Mouse (Mus musculus): ENCODE measurements at regions not wholly inside any gene's neighbourhood (a gene's known extent, or its start where the extent isn't known, plus 50 kb on each side); places are given as distances from the start of the nearest gene placed in this dataset.

- no peaks in the 10 kb centered on the region for H3K36me3 ChIP-seq (ENCODE audit: control insufficient read depth, insufficient read depth, low read length)
- H3K4me3 ChIP-seq (ENCODE audit: low read length): no peak overlapping the region
- H3K4me1 ChIP-seq (replicated peaks; ENCODE audit: control insufficient read depth, insufficient read depth, low read length): no peaks in the 10 kb centered on the region
- ATAC-seq (ENCODE audit: low read depth): no peak
- H3K4me2 ChIP-seq (ENCODE audit: low read depth, low read length): no peak overlapping the region
- no peak overlapping the region for H3K27ac ChIP-seq (ENCODE audit: low read length)
- WGBS: 76% methylated on average over 5 of the region's 5 CpGs
- no peak overlapping the region for H3K9ac ChIP-seq (ENCODE audit: low read length)
- H3K27me3 ChIP-seq (ENCODE audit: control insufficient read depth, insufficient read depth, low read depth, low read length): no peaks in the 10 kb centered on the region
- no peaks in the 10 kb centered on the region for H3K9me3 ChIP-seq (ENCODE audit: control insufficient read depth, low read length)
Measured at GRCm38 (mm10) chr9:113171767-113172405, 536.2 kb downstream of the Pdcd6ip start.

GRCm38 (mm10) chr9:113162897-113163874 is 544.9 kb downstream of the Pdcd6ip start:
- no peaks in the 10 kb centered on the region for H3K9me3 ChIP-seq (ENCODE audit: control insufficient read depth, low read length)
- WGBS: 74% methylated on average over 12 of the region's 12 CpGs

GRCm38 (mm10) chr9:113160011-113160410 is 548.0 kb downstream of the Pdcd6ip start:
- H3K4me2 ChIP-seq (ENCODE audit: low read depth, low read length): no peak overlapping the region
- no peak for ATAC-seq (ENCODE audit: low read depth)
- 94% methylated on average over 2 of the region's 2 CpGs for WGBS
- H3K9ac ChIP-seq (ENCODE audit: low read length): no peak overlapping the region
- H3K27me3 ChIP-seq (ENCODE audit: control insufficient read depth, insufficient read depth, low read depth, low read length): no peaks in the 10 kb centered on the region
- no peak overlapping the region for H3K27ac ChIP-seq (ENCODE audit: low read length)
- no peaks in the 10 kb centered on the region for H3K9me3 ChIP-seq (ENCODE audit: control insufficient read depth, low read length)
- no peak overlapping the region for H3K4me3 ChIP-seq (ENCODE audit: low read length)
- H3K4me1 ChIP-seq (replicated peaks; ENCODE audit: control insufficient read depth, insufficient read depth, low read length): no peaks in the 10 kb centered on the region
- H3K36me3 ChIP-seq (ENCODE audit: control insufficient read depth, insufficient read depth, low read length): no peaks in the 10 kb centered on the region

More at GRCm38 (mm10) chr9:113162897-113163874, 544.9 kb downstream of the Pdcd6ip start:
- no peaks in the 10 kb centered on the region for H3K4me1 ChIP-seq (replicated peaks; ENCODE audit: control insufficient read depth, insufficient read depth, low read length)
- no peak overlapping the region for H3K27ac ChIP-seq (ENCODE audit: low read length)
- H3K27me3 ChIP-seq (ENCODE audit: control insufficient read depth, insufficient read depth, low read depth, low read length): no peaks in the 10 kb centered on the region
- H3K4me3 ChIP-seq (ENCODE audit: low read length): no peak overlapping the region
- no peak for ATAC-seq (ENCODE audit: low read depth)
- H3K9ac ChIP-seq (ENCODE audit: low read length): no peak overlapping the region
- H3K4me2 ChIP-seq (ENCODE audit: low read depth, low read length): no peak overlapping the region
- H3K36me3 ChIP-seq (ENCODE audit: control insufficient read depth, insufficient read depth, low read length): no peaks in the 10 kb centered on the region

GRCm38 (mm10) chr9:113158080-113158479 is 550.0 kb downstream of the Pdcd6ip start:
- WGBS: 77% methylated on average over 6 of the region's 6 CpGs
- H3K9ac ChIP-seq (ENCODE audit: low read length): no peak overlapping the region
- no peak for ATAC-seq (ENCODE audit: low read depth)
- H3K4me3 ChIP-seq (ENCODE audit: low read length): no peak overlapping the region
- no peak overlapping the region for H3K27ac ChIP-seq (ENCODE audit: low read length)
- no peaks in the 10 kb centered on the region for H3K36me3 ChIP-seq (ENCODE audit: control insufficient read depth, insufficient read depth, low read length)
- no peaks in the 10 kb centered on the region for H3K27me3 ChIP-seq (ENCODE audit: control insufficient read depth, insufficient read depth, low read depth, low read length)
- H3K9me3 ChIP-seq (ENCODE audit: control insufficient read depth, low read length): no peaks in the 10 kb centered on the region
- H3K4me2 ChIP-seq (ENCODE audit: low read depth, low read length): no peak overlapping the region
- H3K4me1 ChIP-seq (replicated peaks; ENCODE audit: control insufficient read depth, insufficient read depth, low read length): no peaks in the 10 kb centered on the region

- WGBS: 83% methylated on average over 17 of the region's 17 CpGs
- H3K9me3 ChIP-seq (ENCODE audit: control insufficient read depth, low read length): no peaks in the 10 kb centered on the region
Measured at GRCm38 (mm10) chr9:113157474-113158076, 550.5 kb downstream of the Pdcd6ip start.

GRCm38 (mm10) chr9:113156707-113157106 is 551.4 kb downstream of the Pdcd6ip start:
- 46% methylated on average over 3 of the region's 3 CpGs for WGBS
- ATAC-seq (ENCODE audit: low read depth): no peak
- H3K9me3 ChIP-seq (ENCODE audit: control insufficient read depth, low read length): no peaks in the 10 kb centered on the region
- H3K36me3 ChIP-seq (ENCODE audit: control insufficient read depth, insufficient read depth, low read length): no peaks in the 10 kb centered on the region
- H3K27ac ChIP-seq (ENCODE audit: low read length): no peak overlapping the region
- H3K4me1 ChIP-seq (replicated peaks; ENCODE audit: control insufficient read depth, insufficient read depth, low read length): no peaks in the 10 kb centered on the region
- no peaks in the 10 kb centered on the region for H3K27me3 ChIP-seq (ENCODE audit: control insufficient read depth, insufficient read depth, low read depth, low read length)
- H3K4me2 ChIP-seq (ENCODE audit: low read depth, low read length): no peak overlapping the region
- no peak overlapping the region for H3K4me3 ChIP-seq (ENCODE audit: low read length)
- H3K9ac ChIP-seq (ENCODE audit: low read length): no peak overlapping the region

More at GRCm38 (mm10) chr9:113157474-113158076, 550.5 kb downstream of the Pdcd6ip start:
- Histone ChIP-seq H3K9ac (ENCODE audit: low read length) (no peak overlapping the region), H3K4me3 (ENCODE audit: low read length) (no peak overlapping the region), H3K36me3 (ENCODE audit: control insufficient read depth, insufficient read depth, low read length) (no peaks in the 10 kb centered on the region), H3K27ac (ENCODE audit: low read length) (no peak overlapping the region), H3K4me2 (ENCODE audit: low read depth, low read length) (no peak overlapping the region), H3K27me3 (ENCODE audit: control insufficient read depth, insufficient read depth, low read depth, low read length) (no peaks in the 10 kb centered on the region), H3K4me1 (replicated peaks; ENCODE audit: control insufficient read depth, insufficient read depth, low read length) (no peaks in the 10 kb centered on the region)
- ATAC-seq (ENCODE audit: low read depth): no peak

GRCm38 (mm10) chr9:113149084-113149483 is 559.0 kb downstream of the Pdcd6ip start:
- Histone ChIP-seq H3K9me3 (ENCODE audit: control insufficient read depth, low read length) (no peaks in the 10 kb centered on the region), H3K27ac (ENCODE audit: low read length) (no peak overlapping the region), H3K4me3 (ENCODE audit: low read length) (no peak overlapping the region), H3K4me2 (ENCODE audit: low read depth, low read length) (no peak overlapping the region), H3K9ac (ENCODE audit: low read length) (no peak overlapping the region), H3K36me3 (ENCODE audit: control insufficient read depth, insufficient read depth, low read length) (no peaks in the 10 kb centered on the region), H3K27me3 (ENCODE audit: control insufficient read depth, insufficient read depth, low read depth, low read length) (no peaks in the 10 kb centered on the region), H3K4me1 (replicated peaks; ENCODE audit: control insufficient read depth, insufficient read depth, low read length) (no peaks in the 10 kb centered on the region)
- ATAC-seq (ENCODE audit: low read depth): no peak
- WGBS: 65% methylated on average over 5 of the region's 5 CpGs

GRCm38 (mm10) chr9:113146571-113146970 is 561.5 kb downstream of the Pdcd6ip start:
- Histone ChIP-seq H3K36me3 (ENCODE audit: control insufficient read depth, insufficient read depth, low read length) (no peaks in the 10 kb centered on the region), H3K9me3 (ENCODE audit: control insufficient read depth, low read length) (no peaks in the 10 kb centered on the region), H3K27ac (ENCODE audit: low read length) (no peak overlapping the region), H3K4me2 (ENCODE audit: low read depth, low read length) (no peak overlapping the region), H3K9ac (ENCODE audit: low read length) (no peak overlapping the region), H3K4me1 (replicated peaks; ENCODE audit: control insufficient read depth, insufficient read depth, low read length) (no peaks in the 10 kb centered on the region), H3K4me3 (ENCODE audit: low read length) (no peak overlapping the region), H3K27me3 (ENCODE audit: control insufficient read depth, insufficient read depth, low read depth, low read length) (no peaks in the 10 kb centered on the region)
- 36% methylated on average over 2 of the region's 2 CpGs for WGBS
- no peak for ATAC-seq (ENCODE audit: low read depth)

GRCm38 (mm10) chr9:113145036-113145435 is 563.0 kb downstream of the Pdcd6ip start:
- H3K4me1 ChIP-seq (replicated peaks; ENCODE audit: control insufficient read depth, insufficient read depth, low read length): no peaks in the 10 kb centered on the region
- 58% methylated on average over 2 of the region's 2 CpGs for WGBS
- no peak overlapping the region for H3K4me3 ChIP-seq (ENCODE audit: low read length)
- no peak for ATAC-seq (ENCODE audit: low read depth)
- H3K36me3 ChIP-seq (ENCODE audit: control insufficient read depth, insufficient read depth, low read length): no peaks in the 10 kb centered on the region
- no peak overlapping the region for H3K27ac ChIP-seq (ENCODE audit: low read length)
- H3K4me2 ChIP-seq (ENCODE audit: low read depth, low read length): no peak overlapping the region
- H3K9me3 ChIP-seq (ENCODE audit: control insufficient read depth, low read length): no peaks in the 10 kb centered on the region
- H3K9ac ChIP-seq (ENCODE audit: low read length): no peak overlapping the region
- no peaks in the 10 kb centered on the region for H3K27me3 ChIP-seq (ENCODE audit: control insufficient read depth, insufficient read depth, low read depth, low read length)
